In genomic region chr10:99580191-99580590, GRCm38 (mm10) we compare ENCODE assay signal across 19 mouse cellular contexts.
"Had no signal": no experiment of that assay in that cellular context is flagged by ENCODE, and none has a peak within 500 bp of the region (broad histone marks: within the 10 kb centered on the region; RNA-seq: fewer than 3 reads in every experiment).

No protein-coding gene starts in this region.

- ATAC-seq: intestine, embryonic 16.5 days; liver, postnatal 0 days; lung, postnatal 0 days had no signal

- H3K4me2 ChIP-seq: liver, embryonic 11.5 days; lung, embryonic 14.5 days; neural tube, embryonic 12.5 days; neural tube, embryonic 15.5 days had no signal

- H3K27ac ChIP-seq: kidney, postnatal 0 days; layer of hippocampus, adult 2 months; liver, embryonic 14.5 days; macrophage; neural tube, embryonic 12.5 days; neural tube, embryonic 15.5 days; stomach, postnatal 0 days had no signal

- H3K27me3 ChIP-seq: neural tube, embryonic 12.5 days; neural tube, embryonic 15.5 days had no signal

- H3K4me1 ChIP-seq: neural tube, embryonic 15.5 days had no signal

- DNase-seq: kidney, adult 18-20 months; kidney, postnatal 25 days; layer of hippocampus, adult 9-11 months; liver, postnatal 0 days; lung, embryonic 14.5 days; right cerebral cortex, postnatal 14 days; right cerebral cortex, postnatal 4 days; thymus, adult 2 months; thymus, postnatal 25 days had no signal

- H3K9ac ChIP-seq: liver, embryonic 14.5 days; liver, postnatal 0 days; lung, embryonic 14.5 days; neural tube, embryonic 12.5 days had no signal

- H3K36me3 ChIP-seq: neural tube, embryonic 12.5 days; neural tube, embryonic 15.5 days had no signal

- H3K9me3 ChIP-seq: neural tube, embryonic 12.5 days; neural tube, embryonic 15.5 days had no signal

- H3K4me3 ChIP-seq: layer of hippocampus, adult 2 months; neural tube, embryonic 12.5 days; neural tube, embryonic 15.5 days had no signal
